Mouse (Mus musculus): ENCODE results near the gene Camk1. TPM values are rescaled to one million over a fixed set of nuclear protein-coding genes. Genes with fewer than 3 reads are reported as not detected.

Camk1 gene
- polyA plus RNA-seq, 1 experiment from 2014 or later, result 79.6 TPM

DNA sequence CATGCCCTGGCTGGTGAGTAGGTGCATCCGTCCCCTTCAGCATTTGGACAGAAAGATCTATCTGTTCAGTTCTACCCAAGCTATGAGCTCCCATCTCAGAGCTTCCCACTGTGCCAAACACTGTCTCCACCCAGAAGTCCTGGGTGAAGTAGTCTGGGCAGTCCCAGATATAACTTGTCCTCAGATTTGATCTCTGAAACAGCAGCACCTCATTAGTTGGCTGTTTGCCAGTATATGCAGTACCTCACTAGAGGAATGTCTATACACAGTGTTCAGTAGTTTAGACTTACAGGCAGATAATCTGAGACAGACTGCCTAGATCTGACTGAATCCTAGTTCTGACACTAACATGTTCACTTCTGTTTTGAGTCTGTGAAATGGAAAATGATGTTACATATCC, 14.4 kb downstream of the Camk1 start:
- H3K27ac ChIP-seq, result no peak overlapping the region
- H3K27me3 ChIP-seq, result no peaks in the 10 kb centered on the region
- H3K4me1 ChIP-seq (replicated peaks), result peaks cover 24% of the 10 kb centered on the region
- H3K4me3 ChIP-seq, result no peak overlapping the region
- ATAC-seq (ENCODE audit: low FRiP score), result no peak
- no peak overlapping the region for H3K4me2 ChIP-seq
- 96% methylated on average over 1 of the region's 1 CpGs for WGBS
- no peak overlapping the region for H3K9ac ChIP-seq
- H3K9me3 ChIP-seq, result no peaks in the 10 kb centered on the region
- peaks cover 48% of the 10 kb centered on the region for H3K36me3 ChIP-seq

- H3K36me3 ChIP-seq, result peaks cover 53% of the 10 kb centered on the region
- H3K27me3 ChIP-seq, result no peaks in the 10 kb centered on the region
- ATAC-seq (ENCODE audit: low FRiP score), result peak; percentile 98
- peak within 1 kb of the TSS; percentile 85 for H3K9ac ChIP-seq
- WGBS, result under 1% methylated on average over 52 of the region's 52 CpGs
- H3K4me2 ChIP-seq, result peak within 1 kb of the TSS; percentile 94
- peaks cover 16% of the 10 kb centered on the region for H3K4me1 ChIP-seq (replicated peaks)
- H3K9me3 ChIP-seq, result no peaks in the 10 kb centered on the region
- peak within 1 kb of the TSS; percentile 58 for H3K4me3 ChIP-seq
- peak within 1 kb of the TSS; percentile 94 for H3K27ac ChIP-seq
Observed at GRCm38 (mm10) chr6:113326533-113327315, 17.1 kb downstream of the Camk1 start, which contains the start of gene Ogg1. Ogg1 (plus strand) TSS chr6:113326972.

GRCm38 (mm10) chr6:113315972-113316371, 27.8 kb downstream of the Camk1 start:
- no peaks in the 10 kb centered on the region for H3K4me1 ChIP-seq (replicated peaks)
- no peak overlapping the region for H3K9ac ChIP-seq
- no peak overlapping the region for H3K4me2 ChIP-seq
- peaks cover 88% of the 10 kb centered on the region for H3K36me3 ChIP-seq
- no peaks in the 10 kb centered on the region for H3K9me3 ChIP-seq
- no peak for ATAC-seq (ENCODE audit: low FRiP score)
- no peaks in the 10 kb centered on the region for H3K27me3 ChIP-seq
- H3K27ac ChIP-seq, result no peak overlapping the region
- H3K4me3 ChIP-seq, result no peak overlapping the region
- 98% methylated on average over 3 of the region's 3 CpGs for WGBS

GRCm38 (mm10) chr6:113308141-113308540, 35.6 kb downstream of the Camk1 start:
- no peak for ATAC-seq (ENCODE audit: low FRiP score)
- peaks cover 25% of the 10 kb centered on the region for H3K36me3 ChIP-seq
- H3K27ac ChIP-seq, result peak overlapping the region; percentile 99
- peak overlapping the region; percentile 100 for H3K4me2 ChIP-seq
- no peaks in the 10 kb centered on the region for H3K9me3 ChIP-seq
- peak overlapping the region; percentile 97 for H3K9ac ChIP-seq
- H3K27me3 ChIP-seq, result no peaks in the 10 kb centered on the region
- H3K4me3 ChIP-seq, result peak overlapping the region; percentile 97
- peaks cover 38% of the 10 kb centered on the region for H3K4me1 ChIP-seq (replicated peaks)
- WGBS, result 32% methylated on average over 5 of the region's 5 CpGs

- Histone ChIP-seq H3K4me1 (replicated peaks) (peaks cover 38% of the 10 kb centered on the region), H3K27ac (peak overlapping the region; percentile 99), H3K4me2 (peak overlapping the region; percentile 100), H3K27me3 (no peaks in the 10 kb centered on the region), H3K9me3 (no peaks in the 10 kb centered on the region), H3K36me3 (peaks cover 21% of the 10 kb centered on the region), H3K9ac (peak overlapping the region; percentile 97), H3K4me3 (peak overlapping the region; percentile 97)
- no peak for ATAC-seq (ENCODE audit: low FRiP score)
- under 1% methylated on average over 34 of the region's 34 CpGs for WGBS
Observed at GRCm38 (mm10) chr6:113307481-113308121, 36.2 kb downstream of the Camk1 start.

- H3K36me3 ChIP-seq, result peaks cover 16% of the 10 kb centered on the region
- peak within 1 kb of the TSS; percentile 97 for H3K4me3 ChIP-seq
- H3K4me2 ChIP-seq, result peak within 1 kb of the TSS; percentile 100
- peak within 1 kb of the TSS; percentile 99 for H3K27ac ChIP-seq
- peak; percentile 60 for ATAC-seq (ENCODE audit: low FRiP score)
- H3K27me3 ChIP-seq, result no peaks in the 10 kb centered on the region
- H3K9me3 ChIP-seq, result no peaks in the 10 kb centered on the region
- under 1% methylated on average over 32 of the region's 32 CpGs for WGBS
- peak within 1 kb of the TSS; percentile 97 for H3K9ac ChIP-seq
- H3K4me1 ChIP-seq (replicated peaks), result peaks cover 38% of the 10 kb centered on the region
Observed at GRCm38 (mm10) chr6:113306986-113307349, 36.8 kb downstream of the Camk1 start, which contains the start of gene Brpf1. Brpf1 (plus strand) TSS chr6:113307137.

- H3K27me3 ChIP-seq, result no peaks in the 10 kb centered on the region
- H3K9ac ChIP-seq, result peak overlapping the region; percentile 97
- peak; percentile 98 for ATAC-seq (ENCODE audit: low FRiP score)
- peaks cover 15% of the 10 kb centered on the region for H3K36me3 ChIP-seq
- under 1% methylated on average over 50 of the region's 50 CpGs for WGBS
- peak overlapping the region; percentile 100 for H3K4me2 ChIP-seq
- no peaks in the 10 kb centered on the region for H3K9me3 ChIP-seq
- peak overlapping the region; percentile 99 for H3K27ac ChIP-seq
- H3K4me3 ChIP-seq, result peak overlapping the region; percentile 97
- peaks cover 38% of the 10 kb centered on the region for H3K4me1 ChIP-seq (replicated peaks)
Observed at GRCm38 (mm10) chr6:113306322-113306985, 37.3 kb downstream of the Camk1 start.

DNA sequence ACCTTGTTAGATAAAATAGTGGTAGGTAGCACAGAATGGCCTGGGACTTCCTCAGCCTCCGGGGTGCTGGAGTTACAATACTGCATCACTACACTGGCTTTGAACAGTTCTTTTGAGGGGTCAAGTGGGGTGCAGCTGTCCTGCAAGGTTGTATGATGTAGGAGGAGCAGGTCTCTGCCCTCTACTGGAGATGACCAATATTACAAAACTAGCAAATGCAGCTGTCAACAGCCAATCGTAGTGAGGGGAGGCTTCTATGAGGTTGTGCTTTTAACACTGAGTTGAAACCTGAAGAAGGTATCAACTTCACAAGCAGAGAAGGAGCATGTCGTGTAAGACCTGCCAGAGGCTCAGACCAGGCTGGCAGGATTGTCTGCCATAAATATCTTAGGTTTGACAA, 41.5 kb downstream of the Camk1 start:
- no peak overlapping the region for H3K9ac ChIP-seq
- 25% methylated on average over 3 of the region's 3 CpGs for WGBS
- ATAC-seq (ENCODE audit: low FRiP score), result no peak

DNA sequence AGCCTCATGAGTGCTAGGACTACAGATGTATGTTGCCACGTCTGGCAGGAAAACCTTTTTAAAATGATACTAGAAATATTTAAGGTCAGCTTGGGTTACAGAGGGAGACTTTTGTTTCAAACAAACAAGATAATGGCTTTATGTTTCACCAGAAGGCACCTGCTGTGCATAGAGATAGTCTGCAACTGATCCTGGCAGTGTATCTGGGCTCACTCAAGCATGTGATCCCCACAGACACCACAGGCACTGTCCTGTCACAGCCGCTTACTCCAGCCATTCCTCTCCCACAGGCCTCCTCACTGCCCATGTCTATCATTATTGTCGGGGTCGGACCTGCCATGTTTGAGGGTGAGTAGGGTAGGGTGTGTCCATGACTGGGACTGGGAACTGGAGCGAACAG, 42.4 kb downstream of the Camk1 start:
- H3K4me1 ChIP-seq (replicated peaks), result peaks cover 7% of the 10 kb centered on the region; the same call in 1 of the 2 replicates
- H3K9ac ChIP-seq, result no peak overlapping the region
- no peaks in the 10 kb centered on the region for H3K27me3 ChIP-seq
- WGBS, result 85% methylated on average over 5 of the region's 5 CpGs
- H3K27ac ChIP-seq, result no peak overlapping the region
- ATAC-seq (ENCODE audit: low FRiP score), result no peak
- H3K36me3 ChIP-seq, result no peaks in the 10 kb centered on the region
- H3K4me3 ChIP-seq, result no peak overlapping the region
- H3K9me3 ChIP-seq, result no peaks in the 10 kb centered on the region
- no peak overlapping the region for H3K4me2 ChIP-seq

More for the DNA sequence above, 41.5 kb downstream of the Camk1 start:
- Histone ChIP-seq H3K27ac (no peak overlapping the region), H3K4me2 (no peak overlapping the region), H3K4me3 (no peak overlapping the region), H3K4me1 (replicated peaks) (peaks cover 7% of the 10 kb centered on the region; the same call in 1 of the 2 replicates), H3K36me3 (no peaks in the 10 kb centered on the region), H3K9me3 (no peaks in the 10 kb centered on the region), H3K27me3 (no peaks in the 10 kb centered on the region)

GRCm38 (mm10) chr6:113296639-113297038, 47.1 kb downstream of the Camk1 start:
- H3K27ac ChIP-seq, result no peak overlapping the region
- H3K4me1 ChIP-seq (replicated peaks), result no peaks in the 10 kb centered on the region
- 77% methylated on average over 4 of the region's 4 CpGs for WGBS
- no peak overlapping the region for H3K9ac ChIP-seq
- H3K4me3 ChIP-seq, result no peak overlapping the region
- no peaks in the 10 kb centered on the region for H3K36me3 ChIP-seq
- H3K27me3 ChIP-seq, result no peaks in the 10 kb centered on the region
- H3K9me3 ChIP-seq, result no peaks in the 10 kb centered on the region
- ATAC-seq (ENCODE audit: low FRiP score), result no peak
- no peak overlapping the region for H3K4me2 ChIP-seq

GRCm38 (mm10) chr6:113296046-113296445, 47.7 kb downstream of the Camk1 start:
- WGBS, result 87% methylated on average over 2 of the region's 2 CpGs
- Histone ChIP-seq H3K4me3 (no peak overlapping the region), H3K4me2 (no peak overlapping the region), H3K27me3 (no peaks in the 10 kb centered on the region), H3K27ac (no peak overlapping the region), H3K36me3 (no peaks in the 10 kb centered on the region), H3K4me1 (replicated peaks) (no peaks in the 10 kb centered on the region), H3K9me3 (no peaks in the 10 kb centered on the region), H3K9ac (no peak overlapping the region)
- ATAC-seq (ENCODE audit: low FRiP score), result no peak

GRCm38 (mm10) chr6:113292938-113293337, 50.8 kb downstream of the Camk1 start:
- WGBS, result 83% methylated on average over 5 of the region's 5 CpGs
- ATAC-seq (ENCODE audit: low FRiP score), result no peak

More at GRCm38 (mm10) chr6:113292938-113293337, 50.8 kb downstream of the Camk1 start:
- no peaks in the 10 kb centered on the region for H3K36me3 ChIP-seq
- H3K4me3 ChIP-seq, result no peak overlapping the region
- H3K27me3 ChIP-seq, result no peaks in the 10 kb centered on the region
- H3K27ac ChIP-seq, result no peak overlapping the region
- H3K9me3 ChIP-seq, result no peaks in the 10 kb centered on the region
- no peaks in the 10 kb centered on the region for H3K4me1 ChIP-seq (replicated peaks)
- H3K9ac ChIP-seq, result no peak overlapping the region
- H3K4me2 ChIP-seq, result no peak overlapping the region

Measured in hindbrain, embryonic 13.5 days (tissue).